Mouse (Mus musculus): ENCODE data around the gene Smpd1.

The Smpd1 gene

GRCm38 (mm10) chr7:105563367-105563766, 9.2 kb downstream of the Smpd1 start:
- no peak for DNase-seq

- DNase-seq: no peak
Measured at GRCm38 (mm10) chr7:105565071-105565836, 11.1 kb downstream of the Smpd1 start.

- DNase-seq: peak; percentile 86
Measured at GRCm38 (mm10) chr7:105568583-105568982, 14.4 kb downstream of the Smpd1 start.

GRCm38 (mm10) chr7:105568988-105569471, 14.9 kb downstream of the Smpd1 start:
- DNase-seq: peak; percentile 92

GRCm38 (mm10) chr7:105569512-105570496, 15.6 kb downstream of the Smpd1 start:
- DNase-seq: peak; percentile 95

- no peak for DNase-seq
Measured at GRCm38 (mm10) chr7:105570756-105571155, 16.6 kb downstream of the Smpd1 start.

GRCm38 (mm10) chr7:105572949-105573348, 18.8 kb downstream of the Smpd1 start:
- no peak for DNase-seq

- no peak for DNase-seq
Measured at GRCm38 (mm10) chr7:105574537-105574936, 20.4 kb downstream of the Smpd1 start.

- DNase-seq: no peak
Measured at GRCm38 (mm10) chr7:105576166-105576748, 22.1 kb downstream of the Smpd1 start.

GRCm38 (mm10) chr7:105577377-105577871, 23.3 kb downstream of the Smpd1 start:
- peak; percentile 51 for DNase-seq

- peak; percentile 57 for DNase-seq
Measured at GRCm38 (mm10) chr7:105578481-105578880, 24.3 kb downstream of the Smpd1 start.

GRCm38 (mm10) chr7:105580627-105581089, 26.5 kb downstream of the Smpd1 start:
- peak; percentile 69 for DNase-seq

GRCm38 (mm10) chr7:105581094-105581703, 27.0 kb downstream of the Smpd1 start, which contains the start of gene Apbb1:
TSS of gene Apbb1 (minus strand) at chr7:105581653.
- peak; percentile 93 for DNase-seq

- DNase-seq: no peak
Measured at GRCm38 (mm10) chr7:105581959-105582358, 27.8 kb downstream of the Smpd1 start.

- no peak for DNase-seq
Measured at GRCm38 (mm10) chr7:105588325-105588912, 34.3 kb downstream of the Smpd1 start.

GRCm38 (mm10) chr7:105590097-105590496, 35.9 kb downstream of the Smpd1 start:
- DNase-seq: no peak

GRCm38 (mm10) chr7:105602860-105603623, 48.9 kb downstream of the Smpd1 start:
- peak; percentile 74 for DNase-seq

Measured in cerebellum, adult 9-11 months (tissue).